ENCODE assay signal across 27 mouse cellular contexts in the genomic region with DNA sequence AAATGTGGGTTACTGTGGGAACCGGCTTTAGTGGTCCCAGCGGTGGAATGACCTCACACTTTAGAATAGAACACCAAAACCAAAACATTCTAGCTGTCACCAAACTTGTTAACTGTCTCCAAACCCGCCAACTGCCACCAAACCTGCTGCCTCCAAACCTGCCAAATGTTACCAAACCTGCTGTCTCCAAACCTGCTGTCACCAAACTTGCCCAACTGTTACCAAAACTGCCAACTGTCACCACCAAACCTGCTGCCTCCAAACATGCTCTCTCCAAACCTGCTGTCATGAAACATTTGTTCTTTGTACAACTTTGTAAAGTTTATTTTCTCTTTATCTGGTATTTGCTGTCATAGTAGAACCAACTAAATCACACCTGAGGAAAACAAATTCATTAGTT.
DNase-seq lines count a peak whose midpoint lies in the region; ATAC-seq lines count a peak whose summit lies in the region.
"Had no signal": no experiment of that assay in that cellular context is flagged by ENCODE, and none has a peak within 500 bp of the region (broad histone marks: within the 10 kb centered on the region; RNA-seq: fewer than 3 reads in every experiment).

No protein-coding gene starts in this region.

- no peak overlapping the region for H3K27ac ChIP-seq in midbrain, embryonic 15.5 days
- H3K27ac ChIP-seq in midbrain, embryonic 10.5 days (replicated peaks), result no peak overlapping the region
- H3K27ac ChIP-seq: forebrain, embryonic 13.5 days; heart, embryonic 13.5 days; kidney, embryonic 15.5 days; liver, embryonic 13.5 days; midbrain, embryonic 13.5 days; neural tube, embryonic 15.5 days had no signal

- no peaks in the 10 kb centered on the region for H3K36me3 ChIP-seq in midbrain, embryonic 15.5 days (replicated peaks)
- no peaks in the 10 kb centered on the region for H3K36me3 ChIP-seq in midbrain, embryonic 10.5 days
- H3K36me3 ChIP-seq: kidney, embryonic 15.5 days; midbrain, embryonic 13.5 days; neural tube, embryonic 15.5 days had no signal

- H3K4me1 ChIP-seq in midbrain, embryonic 15.5 days, result no peaks in the 10 kb centered on the region
- H3K4me1 ChIP-seq in midbrain, embryonic 10.5 days, result no peaks in the 10 kb centered on the region
- H3K4me1 ChIP-seq: forebrain, embryonic 13.5 days; liver, embryonic 13.5 days; midbrain, embryonic 13.5 days; neural tube, embryonic 15.5 days had no signal

- H3K9ac ChIP-seq in midbrain, embryonic 15.5 days, result no peak overlapping the region
- H3K9ac ChIP-seq: forebrain, embryonic 13.5 days; heart, embryonic 13.5 days; kidney, embryonic 15.5 days; liver, embryonic 13.5 days; midbrain, embryonic 13.5 days; neural tube, embryonic 15.5 days had no signal

- H3K4me2 ChIP-seq in midbrain, embryonic 15.5 days, result no peak overlapping the region
- H3K4me2 ChIP-seq: forebrain, embryonic 13.5 days; heart, embryonic 13.5 days; kidney, embryonic 15.5 days; liver, embryonic 13.5 days; midbrain, embryonic 13.5 days; neural tube, embryonic 15.5 days had no signal

- peak; percentile 11 for DNase-seq in cerebellum, adult 8-10 months
- DNase-seq in cerebellum, postnatal 4 days (ENCODE audit: low spot score in 2 of 2), result no peak
- DNase-seq in brain, adult 2 months (ENCODE audit: low read depth, low spot score), result peak; percentile 55
- DNase-seq in cerebellum, adult 9-10 months, result peak; percentile 28
- DNase-seq in layer of hippocampus, postnatal 10 days (ENCODE audit: low spot score in 2 of 2), result peak; percentile 30 to 36
- no peak for DNase-seq in midbrain, embryonic 10.5 days (ENCODE audit: low spot score)
- DNase-seq: adrenal gland, postnatal 25 days; B cell, adult 2 months; heart, postnatal 14 days; kidney, adult 18-20 months; kidney, postnatal 25 days; left cerebral cortex, postnatal 4 days; liver, embryonic 13.5 days; lung, adult 18-20 months; lung, postnatal 4 days; retina, postnatal 1 day; right cerebral cortex, postnatal 14 days; thymus, postnatal 14 days had no signal

- H3K9me3 ChIP-seq in midbrain, embryonic 15.5 days, result no peaks in the 10 kb centered on the region
- H3K9me3 ChIP-seq in midbrain, embryonic 10.5 days (replicated peaks), result no peaks in the 10 kb centered on the region
- H3K9me3 ChIP-seq: forebrain, embryonic 13.5 days; heart, embryonic 13.5 days; kidney, embryonic 15.5 days; liver, embryonic 13.5 days; megakaryocyte, embryonic 14.5 days; midbrain, embryonic 13.5 days; neural tube, embryonic 15.5 days had no signal

- H3K27me3 ChIP-seq in midbrain, embryonic 15.5 days (replicated peaks), result no peaks in the 10 kb centered on the region
- H3K27me3 ChIP-seq in midbrain, embryonic 10.5 days (ENCODE audit: low read depth, poor library complexity, severe bottlenecking), result no peaks in the 10 kb centered on the region
- H3K27me3 ChIP-seq: forebrain, embryonic 13.5 days; heart, embryonic 13.5 days; kidney, embryonic 15.5 days; liver, embryonic 13.5 days; megakaryocyte, embryonic 14.5 days; midbrain, embryonic 13.5 days; neural tube, embryonic 15.5 days had no signal

- 98% methylated on average over 3 of the region's 3 CpGs for WGBS in midbrain, embryonic 15.5 days
- WGBS in midbrain, embryonic 10.5 days, result 94% methylated on average over 3 of the region's 3 CpGs

- H3K4me3 ChIP-seq in midbrain, embryonic 15.5 days, result no peak overlapping the region
- H3K4me3 ChIP-seq in midbrain, embryonic 10.5 days, result no peak overlapping the region
- H3K4me3 ChIP-seq: forebrain, embryonic 13.5 days; heart, embryonic 13.5 days; kidney, embryonic 15.5 days; liver, embryonic 13.5 days; megakaryocyte, embryonic 14.5 days; midbrain, embryonic 13.5 days; neural tube, embryonic 15.5 days had no signal

- ATAC-seq in midbrain, embryonic 15.5 days (replicated peaks), result no peak
- ATAC-seq: forebrain, embryonic 13.5 days; hindbrain, embryonic 16.5 days; lung, postnatal 0 days; midbrain, embryonic 13.5 days had no signal

Comparison
In these comparisons a context has a peak if more than half of its experiments do, and no peak if none do; other contexts are left out.
1. DNase-seq: peak in cerebellum, adult 8-10 months (single experiment), brain, adult 2 months (single experiment), cerebellum, adult 9-10 months (single experiment) and layer of hippocampus, postnatal 10 days (2 of 2); none in cerebellum, postnatal 4 days (0 of 2) and midbrain, embryonic 10.5 days (single experiment).